Mouse (Mus musculus) frontal cortex, adult (tissue): Measurements from ENCODE around the gene St6gal1.
A peak's percentile ranks its signal among the peaks of the same experiment; 100 is the strongest.

ENCODE experiments used
- ATAC-seq: cut with Nextera tagmentation; 2 replicates; pipeline ENCODE4 v1.9.2; 2017; ENCODE audit warnings: mild to moderate bottlenecking, moderate library complexity, mixed read lengths; ENCODE audit not compliant: low TSS enrichment

Gene St6gal1

DNA sequence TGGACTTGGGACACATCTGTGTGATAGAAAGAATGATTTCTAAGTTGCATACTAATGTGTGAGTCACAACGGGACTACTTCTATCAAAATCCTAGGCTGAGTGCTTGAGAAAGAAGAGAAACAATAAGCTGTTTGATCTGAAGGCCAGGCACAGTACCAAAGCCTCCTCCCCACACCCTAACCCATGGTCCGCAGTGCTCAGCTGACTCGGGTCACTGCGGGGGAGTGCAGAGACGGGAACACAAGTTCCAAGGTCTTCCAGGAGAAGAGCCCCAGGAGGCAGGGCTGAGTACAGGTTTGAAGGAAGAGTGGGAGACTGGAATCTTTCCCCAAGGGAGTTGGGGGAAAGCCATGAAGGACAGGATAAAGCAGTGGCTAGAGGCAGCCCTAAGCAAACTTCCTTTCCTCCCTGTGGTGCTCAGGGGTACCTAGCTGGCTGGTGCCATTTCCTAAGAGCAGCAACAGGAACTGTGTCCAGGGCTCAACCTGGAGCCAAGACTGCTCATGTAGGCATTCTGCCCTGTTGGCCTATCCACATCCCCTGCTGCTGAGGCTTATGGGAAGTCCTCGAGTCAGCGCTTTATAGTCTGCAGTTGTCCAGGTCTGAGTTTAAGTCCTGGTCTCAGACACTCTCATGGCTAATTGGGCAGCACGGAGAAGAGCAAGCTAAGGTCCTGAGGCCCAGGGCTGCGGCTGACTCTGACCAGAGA, 48.1 kb downstream of the St6gal1 start:
- peak; percentile 69 for ATAC-seq

DNA sequence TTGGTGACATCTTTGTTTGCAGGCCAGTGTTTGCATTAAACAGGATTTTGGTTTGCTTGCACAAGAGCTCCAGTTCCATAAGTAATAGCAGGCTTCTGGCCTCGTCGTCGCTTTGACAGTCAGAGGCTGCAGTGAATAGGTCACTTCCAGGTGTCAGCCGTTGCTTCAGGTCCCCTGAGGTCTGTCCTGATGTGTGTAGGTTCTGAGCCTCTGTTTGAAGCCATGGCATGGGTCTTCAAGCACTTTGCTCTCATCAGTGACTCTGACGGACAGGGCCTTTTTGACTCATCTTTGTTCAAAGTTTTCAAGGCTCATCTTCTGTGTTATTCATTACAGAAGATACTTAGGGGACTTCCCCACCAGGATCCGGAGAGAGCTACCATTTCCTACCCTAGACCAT, 49.5 kb downstream of the St6gal1 start:
- ATAC-seq, result no peak

GRCm38 (mm10) chr16:23274606-23275310, 50.2 kb downstream of the St6gal1 start:
- ATAC-seq, result no peak

- ATAC-seq, result no peak
These were observed 51.1 kb downstream of the St6gal1 start for GRCm38 (mm10) chr16:23275661-23276060.

DNA sequence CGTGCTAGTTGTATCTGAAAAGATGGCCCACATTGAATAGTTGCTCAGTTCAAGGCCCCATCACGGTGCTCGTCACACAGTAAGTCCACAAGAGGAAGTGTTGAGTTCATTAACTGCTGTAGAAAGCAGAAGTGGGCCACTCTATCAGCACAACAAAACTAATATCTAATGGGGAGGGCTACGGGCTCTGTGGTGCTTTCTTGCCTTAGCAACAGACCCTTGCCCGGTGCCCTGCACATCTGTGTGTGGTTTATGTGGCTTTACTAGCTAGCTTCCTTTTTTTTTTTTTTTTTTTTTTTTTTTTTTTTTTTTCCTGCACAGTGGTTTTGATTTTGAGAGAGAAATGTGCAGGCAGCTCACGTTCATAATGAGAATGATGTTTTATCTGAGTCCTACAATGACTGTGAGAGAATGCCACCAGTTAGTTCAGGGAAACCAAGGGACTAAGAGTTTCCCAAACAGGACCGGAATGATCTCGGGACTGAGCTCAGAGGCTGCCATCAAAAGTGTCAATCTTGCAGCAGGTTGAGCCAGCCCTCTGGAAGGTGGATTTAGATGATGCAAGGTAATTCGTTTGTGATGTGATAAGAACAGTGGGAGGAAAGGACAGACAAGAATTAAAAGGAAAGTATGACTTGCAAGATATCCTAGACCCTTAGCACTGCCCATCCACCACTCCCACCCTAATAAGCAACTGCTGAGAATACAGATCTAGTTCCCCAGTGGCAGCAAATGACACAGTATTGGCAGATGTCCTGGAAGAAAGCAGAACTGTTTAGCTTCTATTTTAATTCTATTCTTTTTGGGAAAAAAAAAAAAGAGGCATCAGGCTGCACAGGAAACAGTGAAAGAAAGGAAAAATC, 55.6 kb downstream of the St6gal1 start:
- ATAC-seq, result peak; percentile 57

DNA sequence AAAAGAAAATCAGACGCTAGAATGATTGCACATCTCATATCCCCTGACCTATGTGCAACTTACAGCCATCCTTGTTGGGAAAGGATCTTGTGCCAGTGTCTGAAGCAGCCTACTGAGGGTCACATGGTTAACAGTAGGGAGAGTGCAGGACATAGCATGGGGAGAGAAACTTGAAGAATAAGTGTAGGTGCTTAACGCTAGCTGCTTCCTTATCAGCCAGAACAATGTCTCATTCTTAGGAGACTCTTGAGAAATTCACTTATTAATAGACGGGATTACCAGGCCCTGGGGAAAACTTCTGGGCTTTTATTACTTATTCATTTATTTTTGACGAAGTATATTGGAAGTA, 56.2 kb downstream of the St6gal1 start:
- ATAC-seq, result no peak

DNA sequence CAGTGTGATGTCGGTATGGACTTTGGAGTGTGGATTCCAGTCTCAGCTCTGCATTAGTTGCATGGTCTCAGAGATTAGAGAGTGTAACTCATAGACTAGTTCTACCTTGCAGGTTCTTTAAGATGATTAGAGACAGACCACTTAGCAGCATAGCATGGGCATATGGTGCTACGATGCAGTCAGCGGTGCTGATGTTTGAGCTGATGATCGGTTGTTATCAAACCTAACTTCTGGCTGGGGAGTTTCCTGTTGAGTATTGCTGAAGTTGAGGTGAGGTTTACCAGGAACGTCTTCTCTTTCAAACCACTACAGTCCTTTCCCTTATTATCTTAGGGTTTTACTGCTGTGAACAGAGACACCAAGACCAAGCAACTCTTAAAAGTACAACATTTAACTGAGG, 57.7 kb downstream of the St6gal1 start:
- ATAC-seq, result no peak

DNA sequence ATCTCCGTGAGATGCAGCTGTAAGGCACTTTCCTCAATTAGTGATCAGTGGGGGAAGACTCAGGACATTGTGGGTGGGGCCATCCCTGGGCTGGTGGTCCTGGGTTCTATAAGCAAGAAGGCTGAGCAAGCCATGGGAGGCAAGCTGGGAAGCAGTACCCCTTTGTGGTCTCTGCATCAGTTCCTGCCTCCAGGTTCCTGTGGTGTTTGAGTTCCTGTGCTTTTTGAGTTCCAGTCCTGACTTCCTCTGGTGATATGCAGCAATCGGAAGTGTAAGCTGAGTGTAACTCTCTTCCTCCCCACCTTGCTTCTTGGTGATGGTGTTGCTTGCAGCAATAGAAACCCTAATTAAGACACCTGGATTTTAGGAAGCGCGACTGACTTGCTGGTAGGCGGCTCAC, 58.4 kb downstream of the St6gal1 start:
- no peak for ATAC-seq

DNA sequence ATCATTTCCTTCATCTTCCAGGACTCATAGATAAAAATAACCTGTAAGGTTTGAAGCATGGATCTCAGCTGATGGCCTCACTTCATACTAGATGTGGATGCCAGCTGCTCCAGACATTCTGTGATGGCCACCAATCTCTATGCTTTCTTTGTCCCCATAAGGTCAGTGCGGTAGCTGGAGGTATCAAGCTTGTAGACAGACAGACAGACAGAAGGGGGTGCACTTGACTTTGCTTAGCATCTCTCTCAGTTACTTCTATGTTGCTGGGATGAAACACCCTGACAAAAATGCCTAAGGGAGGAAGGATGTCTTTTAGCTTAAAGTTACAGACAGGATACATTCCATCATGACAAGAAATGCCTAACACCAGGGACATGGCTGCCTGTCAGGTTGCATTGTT, 59.1 kb downstream of the St6gal1 start:
- ATAC-seq, result no peak

DNA sequence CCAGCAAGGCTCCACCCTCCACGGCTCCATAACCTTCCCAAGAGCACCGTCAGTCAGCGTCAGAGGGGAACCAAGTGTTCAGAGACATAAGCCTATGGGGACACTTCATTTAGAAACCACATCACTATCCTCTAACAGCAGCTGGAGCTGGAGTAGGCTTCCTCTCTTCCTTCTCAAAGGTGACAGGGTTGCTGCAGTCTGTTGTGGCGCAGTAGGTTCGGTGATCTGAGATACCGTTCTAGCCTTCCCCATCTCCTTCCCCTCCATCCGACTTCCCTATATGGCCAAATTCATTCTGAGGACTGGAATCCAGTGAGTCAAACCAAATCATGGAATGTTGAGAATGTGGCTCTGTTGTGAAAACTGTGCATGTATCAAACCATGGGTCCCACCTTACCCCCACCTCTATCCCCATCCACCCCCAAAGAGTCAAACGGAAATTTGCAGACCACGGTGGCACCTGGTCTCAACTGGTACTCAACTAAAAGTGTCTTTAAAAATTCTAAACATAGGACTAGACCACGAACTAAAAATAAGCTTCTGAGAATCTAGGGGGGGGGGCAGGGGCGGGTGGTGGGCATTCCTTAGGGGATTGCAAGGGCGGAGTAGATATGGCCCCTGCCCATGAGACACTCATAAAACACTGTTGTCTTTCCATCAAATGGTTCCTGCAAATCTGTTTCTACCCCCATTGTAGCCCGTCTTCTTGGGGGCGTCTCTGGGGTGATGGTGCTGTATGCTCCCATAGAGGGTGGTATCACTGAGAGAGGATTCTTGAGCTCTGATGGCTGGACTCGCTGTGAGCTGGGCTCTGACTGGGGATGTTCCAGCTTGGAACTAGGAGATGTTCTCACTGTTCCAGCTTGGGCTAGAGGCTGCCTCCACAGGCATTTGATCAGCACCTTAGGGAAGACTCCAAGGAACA, 60.2 kb downstream of the St6gal1 start:
- ATAC-seq, result no peak

DNA sequence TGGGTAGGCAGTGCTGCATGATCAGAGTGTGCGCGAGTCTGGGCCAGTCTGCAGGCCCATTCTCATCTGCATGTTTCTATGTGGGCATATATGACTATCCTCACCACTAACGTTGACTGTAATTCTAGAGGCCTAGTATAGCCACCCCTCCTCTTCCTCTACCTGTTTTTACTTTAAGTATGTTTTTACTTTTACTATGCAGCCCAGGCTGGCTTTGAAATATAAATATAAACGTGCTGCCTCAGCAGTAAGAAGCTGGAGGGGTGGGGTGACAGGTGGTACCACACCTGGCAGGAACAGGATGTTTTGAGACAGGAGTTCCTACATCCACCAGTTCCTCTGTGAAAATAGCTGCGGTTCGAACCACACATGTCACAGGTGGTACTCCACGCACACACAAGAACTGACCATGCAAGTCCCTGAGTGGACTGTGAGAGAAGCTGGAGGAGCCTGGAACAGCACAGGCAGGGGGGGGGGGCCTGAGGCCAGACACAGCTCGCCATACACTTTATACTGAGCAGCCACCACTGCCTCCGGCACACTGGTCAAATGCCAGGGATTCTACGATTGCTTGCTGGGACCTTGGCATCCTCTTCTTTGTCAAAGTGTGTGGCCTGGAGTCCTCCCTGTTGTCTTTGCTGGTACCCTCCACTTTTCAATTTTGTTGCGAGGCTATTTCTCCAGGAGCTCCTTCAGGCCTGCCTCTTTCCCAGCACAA, 62.0 kb downstream of the St6gal1 start:
- no peak for ATAC-seq

- ATAC-seq, result no peak
These were observed 62.9 kb downstream of the St6gal1 start for GRCm38 (mm10) chr16:23287312-23288040.

DNA sequence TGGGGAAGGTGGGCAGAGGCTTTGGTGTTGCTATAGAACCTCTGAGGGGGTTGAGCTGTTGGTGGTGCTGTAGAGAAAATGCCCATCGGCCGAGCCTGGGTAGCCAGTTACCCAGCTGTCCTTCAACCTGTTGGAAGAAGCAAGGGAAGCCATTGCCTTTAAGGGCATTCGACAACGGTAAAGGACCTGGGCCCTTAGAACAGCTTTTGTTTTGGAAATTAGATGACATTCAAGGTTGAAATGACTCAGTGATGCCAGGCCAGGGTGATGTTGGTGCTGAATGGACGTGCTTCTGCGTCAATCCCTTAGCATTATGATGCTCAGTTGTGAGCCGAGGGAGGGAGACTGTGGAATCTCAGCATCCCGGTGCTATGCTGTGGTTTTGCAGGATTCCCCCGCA, 63.6 kb downstream of the St6gal1 start:
- ATAC-seq, result no peak

GRCm38 (mm10) chr16:23289424-23289823, 64.9 kb downstream of the St6gal1 start:
- no peak for ATAC-seq

DNA sequence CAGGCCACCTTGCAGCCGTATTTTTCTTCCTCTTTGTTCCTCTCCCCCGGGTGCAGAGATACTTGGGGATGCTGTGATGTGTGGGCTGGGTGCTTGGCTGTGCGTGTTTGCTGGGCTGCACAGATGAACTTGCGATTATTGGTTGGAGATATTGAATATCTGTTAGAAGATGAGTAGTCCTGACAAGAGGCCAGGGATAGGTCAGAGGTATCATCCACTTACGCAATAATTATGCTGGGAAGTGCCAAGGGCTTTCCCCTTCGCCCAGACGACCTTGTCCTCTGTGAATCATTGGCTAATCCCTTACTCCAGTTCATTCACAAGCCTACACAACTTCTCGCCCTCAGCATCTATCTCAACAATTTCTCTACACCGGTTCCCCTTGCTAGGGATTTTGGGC, 65.6 kb downstream of the St6gal1 start:
- ATAC-seq, result no peak

GRCm38 (mm10) chr16:23291521-23291920, 67.0 kb downstream of the St6gal1 start:
- peak; percentile 20; the same call in 1 of the 2 replicates for ATAC-seq

- ATAC-seq, result no peak
These were observed 69.7 kb downstream of the St6gal1 start for GRCm38 (mm10) chr16:23294236-23294635.

DNA sequence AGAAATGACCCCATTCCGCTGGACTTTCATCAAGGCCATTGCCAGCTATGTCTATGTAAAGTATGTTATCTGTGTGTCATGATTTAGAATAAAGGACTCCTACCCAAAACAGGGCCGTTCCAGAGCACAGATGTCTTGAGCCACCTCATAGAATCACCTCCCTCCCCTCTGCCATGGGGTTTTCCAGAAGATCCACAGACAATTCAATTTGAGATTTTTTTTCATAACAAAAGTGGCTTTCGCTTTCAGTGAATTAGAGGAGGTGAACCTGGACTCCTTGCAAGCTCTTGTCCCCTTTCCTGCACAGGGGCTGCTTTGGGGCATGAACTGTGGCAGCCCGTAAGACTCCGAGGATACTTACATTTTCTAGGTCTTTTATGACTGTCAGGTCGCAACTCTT, 70.2 kb downstream of the St6gal1 start:
- no peak for ATAC-seq

GRCm38 (mm10) chr16:23295720-23296119, 71.2 kb downstream of the St6gal1 start:
- no peak for ATAC-seq

- ATAC-seq, result no peak
These were observed 72.2 kb downstream of the St6gal1 start for GRCm38 (mm10) chr16:23296721-23297120.
